Mouse (Mus musculus) left cerebral cortex, postnatal 4 days (tissue): ENCODE measurements at regions not wholly inside any gene's neighbourhood (a gene's known extent, or its start where the extent isn't known, plus 50 kb on each side); places are given as distances from the start of the nearest gene placed in this dataset.
"Not testable (repeated sequence)": the region's sequence is repeated elsewhere in the genome, so short reads cannot be mapped to it uniquely, and the experiment has no call there.

ENCODE experiments used
- DNase-seq: peaks from one replicate; pipeline ENCODE4 v3.0.0-alpha.2; 2022
- intact Hi-C: fragments of 180-260 bp; cut with DNase I; formaldehyde crosslinking; loops from one replicate; pipeline ENCODE4 v1.15.1; 2025

GRCm38 (mm10) chr9:48044826-48045225 lies 117.0 kb upstream of the Nxpe4 start:
- intact Hi-C loops = no loop called here
- DNase-seq = no peak

- no peak for DNase-seq
- intact Hi-C loops = no loop called here
Observed at GRCm38 (mm10) chr9:48047846-48048245, 114.0 kb upstream of the Nxpe4 start.

GRCm38 (mm10) chr9:48053580-48053979 lies 108.2 kb upstream of the Nxpe4 start:
- intact Hi-C loops = no loop called here
- no peak for DNase-seq

- DNase-seq = peak; percentile 33
- intact Hi-C loops = no loop called here
Observed at GRCm38 (mm10) chr9:48055246-48055645, 106.6 kb upstream of the Nxpe4 start.

- DNase-seq = no peak
- intact Hi-C loops = no loop called here
Observed at GRCm38 (mm10) chr9:48058599-48058998, 103.2 kb upstream of the Nxpe4 start.

GRCm38 (mm10) chr9:48059549-48060165 lies 102.2 kb upstream of the Nxpe4 start:
- intact Hi-C loops = no loop called here
- peak; percentile 41 for DNase-seq

GRCm38 (mm10) chr9:48060996-48061395 lies 100.8 kb upstream of the Nxpe4 start:
- intact Hi-C loops = no loop called here
- DNase-seq = no peak

- DNase-seq = peak; percentile 64
- intact Hi-C loops = no loop called here
Observed at GRCm38 (mm10) chr9:48066730-48067345, 95.0 kb upstream of the Nxpe4 start.

- no peak for DNase-seq
- intact Hi-C loops = no loop called here
Observed at GRCm38 (mm10) chr9:48072592-48072991, 89.2 kb upstream of the Nxpe4 start.

GRCm38 (mm10) chr9:48073096-48073495 lies 88.7 kb upstream of the Nxpe4 start:
- DNase-seq = no peak
- intact Hi-C loops = no loop called here

GRCm38 (mm10) chr9:48075661-48076240 lies 86.1 kb upstream of the Nxpe4 start:
- intact Hi-C loops = no loop called here
- peak; percentile 31 for DNase-seq

- intact Hi-C loops = no loop called here
- DNase-seq = no peak
Observed at GRCm38 (mm10) chr9:48082461-48082860, 79.4 kb upstream of the Nxpe4 start.

GRCm38 (mm10) chr9:48084196-48084595 lies 77.6 kb upstream of the Nxpe4 start:
- intact Hi-C loops, DNase-seq: not testable (repeated sequence)

GRCm38 (mm10) chr9:48089661-48090060 lies 72.2 kb upstream of the Nxpe4 start:
- no peak for DNase-seq
- intact Hi-C loops = no loop called here

- DNase-seq = no peak
- intact Hi-C loops = no loop called here
Observed at GRCm38 (mm10) chr9:48094756-48095155, 67.1 kb upstream of the Nxpe4 start.

GRCm38 (mm10) chr9:48099846-48100245 lies 62.0 kb upstream of the Nxpe4 start:
- no peak for DNase-seq
- intact Hi-C loops = no loop called here

- DNase-seq = peak; percentile 22
- intact Hi-C loops = no loop called here
Observed at GRCm38 (mm10) chr9:48106441-48107167, 55.2 kb upstream of the Nxpe4 start.

- DNase-seq = peak; percentile 57
- intact Hi-C loops = no loop called here
Observed at GRCm38 (mm10) chr9:48108994-48109619, 52.7 kb upstream of the Nxpe4 start.

- peak; percentile 85 for DNase-seq
- intact Hi-C loops = no loop called here
Observed at GRCm38 (mm10) chr9:48111316-48111890, 50.4 kb upstream of the Nxpe4 start.
